Mouse (Mus musculus): ENCODE results near the gene Immt. TPM values are rescaled to one million over a fixed set of nuclear protein-coding genes. Genes with fewer than 3 reads are reported as not detected.
A peak's percentile ranks its signal among the peaks of the same experiment; 100 is the strongest.
"Not testable (repeated sequence)": the region's sequence is repeated elsewhere in the genome, so short reads cannot be mapped to it uniquely, and the experiment has no call there.

Gene Immt
- polyA plus RNA-seq, 1 experiment from 2014 or later: 148 TPM

DNA sequence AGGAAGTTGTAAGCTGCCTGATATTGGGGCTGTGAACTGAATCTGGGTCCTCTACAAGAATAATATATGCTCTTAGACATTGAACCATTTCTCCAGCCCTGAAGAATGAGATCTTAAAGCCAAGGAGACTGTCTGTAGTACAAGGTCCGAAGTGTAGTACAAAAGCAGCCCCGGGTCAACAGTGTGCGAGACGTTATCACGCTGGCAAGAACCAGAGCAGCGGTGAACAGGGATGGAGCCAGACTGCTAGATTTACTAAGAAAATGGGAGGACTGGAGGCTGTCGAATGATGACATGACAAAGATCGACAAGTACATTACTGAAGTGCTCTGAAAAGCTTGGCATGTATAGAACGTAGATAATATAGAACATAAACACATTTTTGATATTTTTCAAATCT is 1.4 kb upstream of the Immt start:
- Histone ChIP-seq H3K27ac (ENCODE audit: low read length) (no peak overlapping the region), H3K9me3 (ENCODE audit: control insufficient read depth, low read length) (no peaks in the 10 kb centered on the region), H3K4me2 (ENCODE audit: low read length) (no peak overlapping the region), H3K4me1 (replicated peaks; ENCODE audit: control insufficient read depth, insufficient read depth, low read length) (peaks cover 14% of the 10 kb centered on the region), H3K27me3 (replicated peaks; ENCODE audit: control insufficient read depth, insufficient read depth, low read length) (no peaks in the 10 kb centered on the region), H3K36me3 (ENCODE audit: control insufficient read depth, insufficient read depth) (no peaks in the 10 kb centered on the region), H3K4me3 (replicated peaks; ENCODE audit: low read length) (no peak overlapping the region), H3K9ac (replicated peaks; ENCODE audit: low read depth, low read length) (no peak overlapping the region)
- ATAC-seq: no peak
- 90% methylated on average over 9 of the region's 9 CpGs for WGBS

DNA sequence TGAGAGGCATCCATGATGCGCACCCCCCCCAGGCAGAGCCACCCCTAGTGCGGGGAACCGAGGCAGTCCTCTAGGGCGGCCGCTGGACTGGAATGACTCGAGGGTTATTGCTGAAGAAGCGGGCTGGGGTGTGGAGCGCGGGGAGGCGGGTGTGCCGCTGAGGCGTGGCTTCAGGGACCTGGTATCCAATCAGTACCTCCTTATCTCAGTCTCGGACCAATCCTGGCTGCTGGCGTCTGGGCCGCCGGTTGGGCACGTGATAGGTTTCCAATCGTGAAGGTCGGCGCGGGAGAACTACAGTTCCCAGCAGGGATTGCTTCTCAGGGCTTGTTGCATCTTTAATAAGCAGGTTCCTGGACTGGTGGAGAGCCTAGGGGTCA is 440 bp downstream of the Immt start:
- Histone ChIP-seq H3K9me3 (ENCODE audit: control insufficient read depth, low read length) (no peaks in the 10 kb centered on the region), H3K4me3 (replicated peaks; ENCODE audit: low read length) (peak overlapping the region; percentile 91), H3K4me2 (ENCODE audit: low read length) (peak overlapping the region; percentile 84), H3K4me1 (replicated peaks; ENCODE audit: control insufficient read depth, insufficient read depth, low read length) (peaks cover 14% of the 10 kb centered on the region), H3K36me3 (ENCODE audit: control insufficient read depth, insufficient read depth) (no peaks in the 10 kb centered on the region), H3K9ac (replicated peaks; ENCODE audit: low read depth, low read length) (peak overlapping the region; percentile 80), H3K27me3 (replicated peaks; ENCODE audit: control insufficient read depth, insufficient read depth, low read length) (no peaks in the 10 kb centered on the region), H3K27ac (ENCODE audit: low read length) (peak overlapping the region; percentile 93)
- 0% methylated on average over 21 of the region's 21 CpGs for WGBS
- peak; percentile 99 for ATAC-seq

DNA sequence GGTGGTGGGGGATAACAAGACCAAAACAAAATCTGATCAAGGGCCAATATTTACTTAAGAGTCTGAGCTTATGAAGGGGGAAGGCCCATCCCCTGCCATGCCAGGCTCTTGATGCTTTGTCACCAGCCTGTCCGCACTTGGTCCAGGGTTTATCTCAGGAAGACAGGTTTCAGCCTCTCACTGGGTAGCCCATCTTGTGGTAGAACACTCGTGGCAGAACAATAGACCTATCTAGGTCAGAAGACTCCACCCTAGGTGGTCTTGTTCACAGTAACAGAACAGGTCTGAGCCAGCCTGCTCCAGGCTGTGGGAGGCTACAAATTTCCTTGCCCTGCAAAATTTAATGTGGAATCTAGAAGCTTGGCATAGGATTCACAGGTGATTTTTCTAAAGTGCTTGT is 5.7 kb downstream of the Immt start:
- Histone ChIP-seq H3K4me2 (ENCODE audit: low read length) (no peak overlapping the region), H3K9ac (replicated peaks; ENCODE audit: low read depth, low read length) (no peak overlapping the region), H3K4me1 (replicated peaks; ENCODE audit: control insufficient read depth, insufficient read depth, low read length) (peaks cover 10% of the 10 kb centered on the region), H3K4me3 (replicated peaks; ENCODE audit: low read length) (no peak overlapping the region), H3K27me3 (replicated peaks; ENCODE audit: control insufficient read depth, insufficient read depth, low read length) (no peaks in the 10 kb centered on the region), H3K9me3 (ENCODE audit: control insufficient read depth, low read length) (no peaks in the 10 kb centered on the region), H3K27ac (ENCODE audit: low read length) (no peak overlapping the region), H3K36me3 (ENCODE audit: control insufficient read depth, insufficient read depth) (no peaks in the 10 kb centered on the region)
- 81% methylated on average over 2 of the region's 2 CpGs for WGBS
- ATAC-seq: no peak

DNA sequence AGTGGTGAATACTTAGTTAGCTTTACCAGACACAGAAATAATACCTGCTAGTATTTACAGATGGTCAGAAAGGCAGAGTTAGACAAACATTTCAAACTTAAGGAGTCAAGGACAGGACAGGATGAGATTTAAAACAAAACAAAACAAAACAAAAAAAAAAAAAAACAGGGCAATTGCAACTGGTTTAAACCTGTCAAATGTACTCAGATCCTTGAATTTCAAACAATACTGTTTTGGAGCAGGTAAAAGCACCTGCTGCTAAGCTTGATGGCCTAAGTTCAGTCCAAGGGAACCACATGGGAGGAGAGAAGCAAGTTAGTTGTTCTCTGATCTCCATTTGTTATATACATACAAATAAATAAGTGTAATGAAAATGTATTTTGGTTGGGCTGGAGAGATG is 8.7 kb downstream of the Immt start:
- H3K36me3 ChIP-seq (ENCODE audit: control insufficient read depth, insufficient read depth): no peaks in the 10 kb centered on the region
- H3K4me2 ChIP-seq (ENCODE audit: low read length): no peak overlapping the region
- no peak overlapping the region for H3K4me3 ChIP-seq (replicated peaks; ENCODE audit: low read length)
- no peak overlapping the region for H3K27ac ChIP-seq (ENCODE audit: low read length)
- H3K4me1 ChIP-seq (replicated peaks; ENCODE audit: control insufficient read depth, insufficient read depth, low read length): no peaks in the 10 kb centered on the region
- no peak for ATAC-seq
- no peaks in the 10 kb centered on the region for H3K9me3 ChIP-seq (ENCODE audit: control insufficient read depth, low read length)
- no peak overlapping the region for H3K9ac ChIP-seq (replicated peaks; ENCODE audit: low read depth, low read length)
- no peaks in the 10 kb centered on the region for H3K27me3 ChIP-seq (replicated peaks; ENCODE audit: control insufficient read depth, insufficient read depth, low read length)

DNA sequence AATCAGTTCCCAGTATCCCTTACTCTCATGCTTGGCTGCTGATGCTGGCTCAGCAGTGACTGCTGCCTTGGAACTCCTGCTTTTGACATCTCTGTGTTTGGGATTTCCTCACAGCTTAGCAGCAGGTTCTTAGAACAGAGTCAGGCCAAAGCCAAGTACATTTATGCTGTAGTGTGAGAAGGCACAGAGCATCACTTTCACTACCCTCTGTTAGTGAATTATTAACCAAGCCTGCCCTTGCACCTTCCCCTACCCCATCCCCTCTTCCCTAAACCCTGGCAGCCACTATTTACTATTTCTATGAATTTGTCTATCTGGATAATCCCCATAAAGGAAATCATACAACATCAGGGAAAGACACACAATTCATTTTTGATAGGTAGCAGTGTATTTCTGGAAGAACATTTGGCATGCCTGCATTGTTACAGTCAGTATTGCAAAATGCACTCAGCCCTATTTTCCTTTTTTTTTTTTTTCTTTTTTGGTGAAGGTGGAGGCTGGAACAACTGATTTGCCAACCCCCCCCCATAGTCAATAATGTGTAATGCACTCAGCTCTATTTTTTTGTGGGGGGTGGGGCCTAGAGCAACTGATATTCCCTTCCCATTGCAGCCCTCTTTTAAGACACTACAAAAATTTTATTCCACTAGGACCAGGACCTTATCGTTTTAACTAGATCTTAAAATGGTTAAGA is 9.6 kb downstream of the Immt start:
- no peak overlapping the region for H3K4me2 ChIP-seq (ENCODE audit: low read length)
- no peaks in the 10 kb centered on the region for H3K27me3 ChIP-seq (replicated peaks; ENCODE audit: control insufficient read depth, insufficient read depth, low read length)
- WGBS: 100% methylated on average over 1 of the region's 1 CpGs
- no peaks in the 10 kb centered on the region for H3K4me1 ChIP-seq (replicated peaks; ENCODE audit: control insufficient read depth, insufficient read depth, low read length)
- ATAC-seq: no peak
- no peaks in the 10 kb centered on the region for H3K9me3 ChIP-seq (ENCODE audit: control insufficient read depth, low read length)
- no peaks in the 10 kb centered on the region; the same call in 1 of the 2 replicates for H3K36me3 ChIP-seq (ENCODE audit: control insufficient read depth, insufficient read depth)
- H3K4me3 ChIP-seq (replicated peaks; ENCODE audit: low read length): no peak overlapping the region
- no peak overlapping the region for H3K9ac ChIP-seq (replicated peaks; ENCODE audit: low read depth, low read length)
- no peak overlapping the region for H3K27ac ChIP-seq (ENCODE audit: low read length)

DNA sequence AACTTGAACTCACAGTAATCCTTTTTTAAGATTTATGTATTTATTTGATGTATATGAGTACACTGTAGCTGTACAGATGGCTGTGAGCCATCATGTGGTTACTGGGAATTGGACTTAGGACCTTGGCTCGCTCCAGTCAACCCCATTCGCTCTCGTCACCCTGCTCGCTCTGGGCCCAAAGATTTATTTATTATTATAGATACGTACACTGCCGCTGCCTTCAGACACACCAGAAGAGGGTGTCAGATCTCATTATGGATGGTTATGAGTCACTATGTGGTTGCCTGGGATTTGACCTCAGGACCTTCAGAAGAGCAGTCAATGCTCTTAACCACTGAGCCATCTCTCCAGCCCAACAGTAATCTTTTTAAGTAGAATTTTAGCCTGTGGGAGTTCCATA is 15.8 kb downstream of the Immt start:
- not testable (repeated sequence) for H3K9me3 ChIP-seq (ENCODE audit: control insufficient read depth, low read length)

DNA sequence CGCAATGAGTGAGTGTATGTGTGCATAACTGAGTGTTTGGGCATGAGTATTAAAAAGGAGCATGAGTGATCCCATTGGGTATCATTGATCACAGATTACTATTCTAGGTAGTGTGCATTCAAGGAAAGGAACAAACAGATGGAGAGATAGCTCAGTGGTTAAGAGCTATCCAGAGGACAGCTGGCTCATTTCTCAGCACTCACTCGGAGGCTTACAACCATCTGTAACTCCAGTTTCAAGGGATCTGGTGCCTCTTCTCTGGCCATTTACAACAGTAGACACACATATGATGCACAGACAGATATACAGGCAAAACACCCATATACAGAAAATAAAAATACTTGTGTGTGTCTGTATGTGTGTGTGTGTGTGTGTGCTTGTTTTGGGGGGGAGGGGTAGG is 36.6 kb downstream of the Immt start:
- Histone ChIP-seq H3K27me3 (replicated peaks; ENCODE audit: control insufficient read depth, insufficient read depth, low read length) (no peaks in the 10 kb centered on the region), H3K36me3 (ENCODE audit: control insufficient read depth, insufficient read depth) (peaks cover 29% of the 10 kb centered on the region), H3K4me2 (ENCODE audit: low read length) (no peak overlapping the region), H3K4me1 (replicated peaks; ENCODE audit: control insufficient read depth, insufficient read depth, low read length) (no peaks in the 10 kb centered on the region), H3K9ac (replicated peaks; ENCODE audit: low read depth, low read length) (no peak overlapping the region), H3K4me3 (replicated peaks; ENCODE audit: low read length) (no peak overlapping the region), H3K9me3 (ENCODE audit: control insufficient read depth, low read length) (peaks cover 4% of the 10 kb centered on the region; the same call in 1 of the 2 replicates), H3K27ac (ENCODE audit: low read length) (no peak overlapping the region)
- 87% methylated on average over 2 of the region's 2 CpGs for WGBS
- no peak for ATAC-seq

More for the DNA sequence above, 15.8 kb downstream of the Immt start:
- not testable (repeated sequence) for H3K27me3 ChIP-seq (replicated peaks; ENCODE audit: control insufficient read depth, insufficient read depth, low read length); H3K36me3 ChIP-seq (ENCODE audit: control insufficient read depth, insufficient read depth); H3K4me2 ChIP-seq (ENCODE audit: low read length); H3K4me1 ChIP-seq (replicated peaks; ENCODE audit: control insufficient read depth, insufficient read depth, low read length); H3K9ac ChIP-seq (replicated peaks; ENCODE audit: low read depth, low read length); H3K27ac ChIP-seq (ENCODE audit: low read length); H3K4me3 ChIP-seq (replicated peaks; ENCODE audit: low read length); ATAC-seq
- WGBS: 96% methylated on average over 6 of the region's 6 CpGs

DNA sequence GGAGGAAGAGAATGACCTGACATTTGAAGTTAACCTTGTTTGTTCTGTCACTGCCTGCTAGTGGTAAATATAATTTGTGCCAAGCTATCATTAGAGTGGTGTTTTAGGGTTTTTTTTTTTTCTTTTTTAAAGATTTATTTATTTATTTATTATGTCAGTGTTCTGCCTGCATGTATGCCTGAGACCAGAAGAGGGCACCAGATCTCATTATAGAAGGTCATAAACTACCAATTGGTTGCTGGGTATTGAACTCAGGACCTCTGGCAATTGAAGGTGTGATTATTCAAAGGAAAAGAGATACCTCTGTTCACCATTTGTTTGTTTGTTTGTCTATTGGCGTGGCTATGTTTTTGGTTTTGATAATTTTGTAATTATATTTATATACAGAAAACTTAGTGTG is 37.7 kb downstream of the Immt start:
- Histone ChIP-seq H3K36me3 (ENCODE audit: control insufficient read depth, insufficient read depth) (peaks cover 26% of the 10 kb centered on the region), H3K4me3 (replicated peaks; ENCODE audit: low read length) (no peak overlapping the region), H3K27me3 (replicated peaks; ENCODE audit: control insufficient read depth, insufficient read depth, low read length) (no peaks in the 10 kb centered on the region), H3K9me3 (ENCODE audit: control insufficient read depth, low read length) (peaks cover 4% of the 10 kb centered on the region; the same call in 1 of the 2 replicates), H3K27ac (ENCODE audit: low read length) (no peak overlapping the region), H3K4me2 (ENCODE audit: low read length) (no peak overlapping the region), H3K4me1 (replicated peaks; ENCODE audit: control insufficient read depth, insufficient read depth, low read length) (no peaks in the 10 kb centered on the region), H3K9ac (replicated peaks; ENCODE audit: low read depth, low read length) (no peak overlapping the region)
- no peak for ATAC-seq
- 94% methylated on average over 1 of the region's 1 CpGs for WGBS

DNA sequence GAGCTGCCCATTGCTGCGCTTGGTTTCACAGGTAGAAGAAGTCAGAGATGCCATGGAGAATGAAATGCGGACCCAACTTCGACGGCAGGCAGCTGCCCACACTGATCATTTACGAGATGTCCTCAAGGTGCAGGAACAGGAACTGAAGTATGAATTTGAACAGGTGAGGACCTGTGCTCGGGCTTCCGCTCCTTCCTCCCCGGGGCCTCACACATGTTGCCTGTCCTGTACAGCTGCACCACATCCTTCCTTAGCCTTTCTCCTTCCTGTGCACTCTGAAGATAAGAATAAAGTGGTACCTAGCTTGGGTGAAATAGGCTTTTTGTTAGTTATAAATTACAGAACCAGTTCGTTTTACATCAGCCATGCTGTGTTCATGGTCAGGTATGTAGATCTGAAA is 40.3 kb downstream of the Immt start:
- no peak overlapping the region for H3K27ac ChIP-seq (ENCODE audit: low read length)
- no peak overlapping the region for H3K9ac ChIP-seq (replicated peaks; ENCODE audit: low read depth, low read length)
- no peaks in the 10 kb centered on the region for H3K4me1 ChIP-seq (replicated peaks; ENCODE audit: control insufficient read depth, insufficient read depth, low read length)
- peaks cover 16% of the 10 kb centered on the region for H3K36me3 ChIP-seq (ENCODE audit: control insufficient read depth, insufficient read depth)
- no peak overlapping the region for H3K4me2 ChIP-seq (ENCODE audit: low read length)
- no peak overlapping the region for H3K4me3 ChIP-seq (replicated peaks; ENCODE audit: low read length)
- 97% methylated on average over 9 of the region's 9 CpGs for WGBS
- no peaks in the 10 kb centered on the region for H3K9me3 ChIP-seq (ENCODE audit: control insufficient read depth, low read length)
- H3K27me3 ChIP-seq (replicated peaks; ENCODE audit: control insufficient read depth, insufficient read depth, low read length): no peaks in the 10 kb centered on the region
- no peak for ATAC-seq

Measured in forebrain, embryonic 16.5 days (tissue).